Comparison of ENCODE assay signal across 9 mouse cellular contexts in genomic region chr8:80847912-80848311, GRCm38 (mm10). TPM values are rescaled to one million over a fixed set of nuclear protein-coding genes. Genes with fewer than 3 reads are reported as not detected.
A peak's percentile ranks its signal among the peaks of the same experiment; 100 is the strongest.
DNase-seq lines count a peak whose midpoint lies in the region; ATAC-seq lines count a peak whose summit lies in the region.
"Had no signal": no experiment of that assay in that cellular context is flagged by ENCODE, and none has a peak within 500 bp of the region (broad histone marks: within the 10 kb centered on the region; RNA-seq: fewer than 3 reads in every experiment).

No protein-coding gene starts in this region.

- H3K27ac ChIP-seq in neural tube, embryonic 13.5 days (replicated peaks), result 0 out of 2 replicates have a peak overlapping the region, but pooled peaks have one; percentile 28
- no peak overlapping the region for H3K27ac ChIP-seq in neural tube, embryonic 15.5 days (replicated peaks)
- H3K27ac ChIP-seq in heart, embryonic 13.5 days (replicated peaks), result peak overlapping the region; percentile 77
- H3K27ac ChIP-seq in stomach, embryonic 15.5 days, result peak overlapping the region; percentile 85
- H3K27ac ChIP-seq in hindbrain, embryonic 13.5 days, result no peak overlapping the region

- 82% methylated on average over 9 of the region's 9 CpGs for WGBS in neural tube, embryonic 13.5 days
- WGBS in neural tube, embryonic 15.5 days, result 74% methylated on average over 9 of the region's 9 CpGs
- 41% methylated on average over 9 of the region's 9 CpGs for WGBS in heart, embryonic 13.5 days
- WGBS in stomach, embryonic 15.5 days, result 42% methylated on average over 9 of the region's 9 CpGs
- WGBS in hindbrain, embryonic 13.5 days, result 86% methylated on average over 9 of the region's 9 CpGs

- H3K4me3 ChIP-seq in neural tube, embryonic 13.5 days, result no peak overlapping the region
- H3K4me3 ChIP-seq in neural tube, embryonic 15.5 days (replicated peaks), result no peak overlapping the region
- H3K4me3 ChIP-seq in heart, embryonic 13.5 days, result no peak overlapping the region
- no peak overlapping the region for H3K4me3 ChIP-seq in stomach, embryonic 15.5 days (replicated peaks)
- no peak overlapping the region for H3K4me3 ChIP-seq in hindbrain, embryonic 13.5 days

- H3K27me3 ChIP-seq in neural tube, embryonic 13.5 days, result no peaks in the 10 kb centered on the region
- H3K27me3 ChIP-seq in neural tube, embryonic 15.5 days (replicated peaks), result no peaks in the 10 kb centered on the region
- H3K27me3 ChIP-seq in heart, embryonic 13.5 days (replicated peaks), result no peaks in the 10 kb centered on the region
- H3K27me3 ChIP-seq in stomach, embryonic 15.5 days (replicated peaks), result no peaks in the 10 kb centered on the region
- H3K27me3 ChIP-seq in hindbrain, embryonic 13.5 days, result no peaks in the 10 kb centered on the region

- no peak overlapping the region for H3K4me2 ChIP-seq in neural tube, embryonic 13.5 days
- H3K4me2 ChIP-seq in neural tube, embryonic 15.5 days, result no peak overlapping the region
- H3K4me2 ChIP-seq in heart, embryonic 13.5 days, result peak overlapping the region; percentile 28
- H3K4me2 ChIP-seq in stomach, embryonic 15.5 days, result peak overlapping the region; percentile 34
- no peak overlapping the region for H3K4me2 ChIP-seq in hindbrain, embryonic 13.5 days
- H3K4me2 ChIP-seq: midbrain, embryonic 11.5 days had no signal

- no peaks in the 10 kb centered on the region for H3K9me3 ChIP-seq in neural tube, embryonic 13.5 days
- H3K9me3 ChIP-seq in neural tube, embryonic 15.5 days (replicated peaks), result no peaks in the 10 kb centered on the region
- H3K9me3 ChIP-seq in heart, embryonic 13.5 days, result no peaks in the 10 kb centered on the region
- H3K9me3 ChIP-seq in stomach, embryonic 15.5 days, result no peaks in the 10 kb centered on the region
- no peaks in the 10 kb centered on the region for H3K9me3 ChIP-seq in hindbrain, embryonic 13.5 days

- no peaks in the 10 kb centered on the region for H3K36me3 ChIP-seq in neural tube, embryonic 13.5 days
- no peaks in the 10 kb centered on the region for H3K36me3 ChIP-seq in neural tube, embryonic 15.5 days
- peaks cover under 1% of the 10 kb centered on the region for H3K36me3 ChIP-seq in heart, embryonic 13.5 days
- H3K36me3 ChIP-seq in stomach, embryonic 15.5 days, result no peaks in the 10 kb centered on the region
- no peaks in the 10 kb centered on the region for H3K36me3 ChIP-seq in hindbrain, embryonic 13.5 days

- H3K9ac ChIP-seq in neural tube, embryonic 13.5 days, result no peak overlapping the region
- H3K9ac ChIP-seq in neural tube, embryonic 15.5 days (replicated peaks), result no peak overlapping the region
- peak overlapping the region; percentile 66 for H3K9ac ChIP-seq in heart, embryonic 13.5 days
- no peak overlapping the region for H3K9ac ChIP-seq in stomach, embryonic 15.5 days
- H3K9ac ChIP-seq in hindbrain, embryonic 13.5 days, result no peak overlapping the region

- DNase-seq in kidney, postnatal 25 days, result peak; percentile 72 to 84
- DNase-seq in layer of hippocampus, adult 18-20 months (ENCODE audit: low spot score in 2 of 2), result no peak

- peaks cover 27% of the 10 kb centered on the region for H3K4me1 ChIP-seq in neural tube, embryonic 13.5 days (replicated peaks)
- H3K4me1 ChIP-seq in neural tube, embryonic 15.5 days, result peaks cover 20% of the 10 kb centered on the region
- peaks cover 92% of the 10 kb centered on the region for H3K4me1 ChIP-seq in heart, embryonic 13.5 days
- peaks cover 18% of the 10 kb centered on the region for H3K4me1 ChIP-seq in stomach, embryonic 15.5 days
- H3K4me1 ChIP-seq in hindbrain, embryonic 13.5 days (replicated peaks), result peaks cover 20% of the 10 kb centered on the region

- ATAC-seq in neural tube, embryonic 13.5 days (ENCODE audit: low read depth), result no peak
- ATAC-seq in neural tube, embryonic 15.5 days (ENCODE audit: low FRiP score), result no peak
- ATAC-seq in heart, embryonic 13.5 days (ENCODE audit: extremely low read depth, insufficient number of reproducible peaks, low FRiP score, low TSS enrichment), result no peak
- peak; percentile 37; the same call in 1 of the 2 replicates for ATAC-seq in stomach, embryonic 15.5 days (ENCODE audit: insufficient read depth, low FRiP score, low read depth)
- no peak for ATAC-seq in erythroblast, adult 5-6 weeks (replicated peaks; ENCODE audit: low FRiP score, poor library complexity, severe bottlenecking)
- ATAC-seq in hindbrain, embryonic 13.5 days (ENCODE audit: low FRiP score), result no peak

RNA-seq across cellular contexts. Expression of gene Gab1, which starts 32.4 kb away (rescaled TPM):
- 12.8 and 14.2 TPM in 2 replicates for polyA plus RNA-seq in neural tube, embryonic 13.5 days (2015; fragmentation: Nextera tagmentation; extraction: Ambion mirVana)
- polyA plus RNA-seq in neural tube, embryonic 15.5 days (2015; fragmentation: Nextera tagmentation; extraction: Ambion mirVana), result 9.6 and 11.4 TPM in 2 replicates
- polyA plus RNA-seq in heart, embryonic 13.5 days (2015; fragmentation: Nextera tagmentation; extraction: Ambion mirVana), result 26.6 and 28.8 TPM in 2 replicates
- polyA plus RNA-seq in stomach, embryonic 15.5 days (2015; fragmentation: Nextera tagmentation; extraction: Ambion mirVana), result 15.5 and 16.8 TPM in 2 replicates
- 10 to 100 TPM; 17.2 to 21.1 TPM for total RNA-seq in layer of hippocampus, adult 18-20 months (2021)
- total RNA-seq in erythroblast, adult 5-6 weeks (2015; ENCODE audit: low replicate concordance), result 4.4 and 7.5 TPM in 2 replicates
- total RNA-seq in erythroblast, adult 5-6 weeks (2017; ENCODE audit: low replicate concordance), result 2.0 and 2.5 TPM in 2 replicates
- polyA plus RNA-seq in hindbrain, embryonic 13.5 days (2015; fragmentation: Nextera tagmentation; extraction: Ambion mirVana), result 9.7 and 10.4 TPM in 2 replicates

Comparison
In these comparisons a context has a peak if more than half of its experiments do, and no peak if none do; other contexts are left out.
1. H3K27ac ChIP-seq: peak in neural tube, embryonic 13.5 days (single experiment), heart, embryonic 13.5 days (single experiment) and stomach, embryonic 15.5 days (single experiment); none in neural tube, embryonic 15.5 days (single experiment) and hindbrain, embryonic 13.5 days (single experiment).
2. H3K4me2 ChIP-seq: peak in heart, embryonic 13.5 days (single experiment) and stomach, embryonic 15.5 days (single experiment); none in neural tube, embryonic 13.5 days (single experiment), neural tube, embryonic 15.5 days (single experiment) and hindbrain, embryonic 13.5 days (single experiment).
3. DNase-seq: peak in kidney, postnatal 25 days (2 of 2); none in layer of hippocampus, adult 18-20 months (0 of 2).